Mouse (Mus musculus) forebrain, postnatal 0 days (tissue): Measurements from ENCODE around the gene Depdc1b. TPM values are rescaled to one million over a fixed set of nuclear protein-coding genes. Genes with fewer than 3 reads are reported as not detected.

Source experiments
- ATAC-seq: fragments of 200-750 bp; cut with Nextera tagmentation; 2 replicates; pipeline ENCODE4 v1.8.0; 2017; ENCODE audit warnings: mild to moderate bottlenecking, moderate library complexity
- DNase-seq: peaks from one replicate; pipeline ENCODE4 v3.0.0-alpha.2; 2015
- H3K27ac ChIP-seq: fragments of 300-500 bp; sonication (generic); 2 replicates; pipeline ENCODE4 v1.5.1; 2014; ENCODE audit warnings: low read depth, mild to moderate bottlenecking, antibody characterized with exemption, low read length, moderate library complexity, mixed read lengths
- H3K27me3 ChIP-seq: fragments of 300-500 bp; sonication (generic); 2 replicates; pipeline ENCODE4 v1.6.1; 2014; ENCODE audit warnings: mild to moderate bottlenecking, low read length, mixed read lengths; ENCODE audit not compliant: insufficient read depth
- H3K36me3 ChIP-seq: fragments of 300-500 bp; sonication (generic); 2 replicates; pipeline ENCODE4 v1.6.1; 2014; ENCODE audit warnings: mild to moderate bottlenecking, moderate library complexity; ENCODE audit not compliant: insufficient read depth
- H3K4me1 ChIP-seq: fragments of 300-500 bp; sonication (generic); 2 replicates; pipeline ENCODE4 v1.6.1; 2014; ENCODE audit warnings: antibody characterized with exemption; ENCODE audit not compliant: insufficient read depth
- H3K4me2 ChIP-seq: fragments of 300-500 bp; sonication (generic); 2 replicates; pipeline ENCODE4 v1.6.1; 2014; ENCODE audit warnings: low read depth, mild to moderate bottlenecking, moderate library complexity
- H3K4me3 ChIP-seq: fragments of 300-500 bp; sonication (generic); 2 replicates; pipeline ENCODE4 v1.5.1; 2014; ENCODE audit warnings: low read depth, low read length, mixed read lengths
- H3K9ac ChIP-seq: fragments of 300-500 bp; sonication (generic); 2 replicates; pipeline ENCODE4 v1.6.1; 2014; ENCODE audit warnings: mild to moderate bottlenecking
- H3K9me3 ChIP-seq: fragments of 300-500 bp; sonication (generic); 2 replicates; pipeline ENCODE4 v1.6.1; 2016; ENCODE audit warnings: low read length
- CTCF ChIP-seq: sonication (generic); IDR thresholded peaks from 2 replicates; pipeline ENCODE4 v1.5.1; 2016; ENCODE audit warnings: antibody characterized with exemption, control low read depth, low read depth
- WGBS: fragments of 180-500 bp; shearing (Covaris S2); extraction: QIAGEN DNeasy Blood & Tissue Kit; methylation state at CpG from one replicate; pipeline ENCODE4 v1.1.7; 2014; 5-methylcytosine and 5-hydroxymethylcytosine counted together
- polyA plus RNA-seq: library from polyadenylated mRNA; unstranded; fragments of >200 nt; fragmentation: Nextera tagmentation; extraction: Ambion mirVana; gene quantifications from 2 replicates; pipeline ENCODE4 v1.2.1, GENCODE M21; 2015
- total RNA-seq: library from RNA; depleted of rRNA; stranded (reverse); fragments of >200 nt; gene quantifications from 2 replicates; pipeline ENCODE4 v1.2.3, GENCODE M21; 2014; rRNA removed

Gene Depdc1b
- total RNA-seq (1.8 and 3.1 TPM in 2 replicates), polyA plus RNA-seq (0.50 and 0.51 TPM in 2 replicates)

DNA sequence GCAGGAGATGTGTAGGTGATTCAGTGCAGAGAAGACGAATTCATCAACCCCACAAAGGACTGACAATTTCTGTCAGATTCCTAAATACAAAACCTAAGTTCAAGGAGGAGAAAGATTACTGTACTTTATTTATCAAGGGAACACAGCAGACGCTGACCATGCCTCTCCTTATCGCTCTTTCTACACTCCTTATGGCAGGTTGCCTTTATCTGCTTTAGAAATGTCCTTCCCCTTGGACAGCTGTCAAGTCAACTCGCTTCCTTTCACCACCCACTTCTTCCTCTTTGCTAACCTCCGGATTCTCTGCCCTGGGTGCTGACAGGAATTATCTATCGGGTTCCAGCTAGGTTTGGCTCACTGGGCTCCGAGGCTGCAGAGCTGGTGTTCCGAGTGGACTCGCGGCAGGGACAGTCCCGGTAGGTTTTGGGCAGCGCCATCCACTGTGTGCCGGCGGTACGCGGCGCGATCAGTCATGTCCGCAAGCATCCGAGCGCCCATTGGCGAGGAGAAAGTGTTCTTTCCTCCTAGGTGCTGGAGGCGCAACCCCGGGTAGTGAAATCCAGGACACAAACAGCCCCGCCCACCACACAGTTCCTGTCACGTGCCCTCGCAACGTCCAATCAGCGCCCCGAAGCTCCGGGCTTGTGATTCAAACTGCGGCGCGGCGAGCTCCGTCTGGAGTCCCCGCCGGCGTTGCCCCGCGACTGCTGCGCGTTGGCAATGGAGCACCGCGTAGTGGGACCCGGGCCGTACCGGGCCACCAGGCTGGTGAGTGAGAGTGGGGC is at the start of gene Depdc1b:
TSS of gene Depdc1b (plus strand) at position 631 of the 785 bp plus-strand sequence.
- H3K27ac ChIP-seq, result no peak within 1 kb of the TSS
- peak; percentile 92 for DNase-seq
- H3K9me3 ChIP-seq, result no peaks in the 10 kb centered on the region
- H3K36me3 ChIP-seq, result no peaks in the 10 kb centered on the region
- H3K9ac ChIP-seq, result peak within 1 kb of the TSS; percentile 56
- peak within 1 kb of the TSS; percentile 63 for H3K4me3 ChIP-seq
- H3K4me1 ChIP-seq, result 0 out of 2 replicates have a peak, but pooled peaks cover 4% of the 10 kb centered on the region
- H3K4me2 ChIP-seq, result peak within 1 kb of the TSS; percentile 98
- 1% methylated on average over 48 of the region's 48 CpGs for whole genome bisulfite sequencing
- TF ChIP-seq CTCF, result peak; percentile 35; the same call in 1 of the 2 replicates
- peak; percentile 99 for ATAC-seq
- H3K27me3 ChIP-seq, result no peaks in the 10 kb centered on the region

DNA sequence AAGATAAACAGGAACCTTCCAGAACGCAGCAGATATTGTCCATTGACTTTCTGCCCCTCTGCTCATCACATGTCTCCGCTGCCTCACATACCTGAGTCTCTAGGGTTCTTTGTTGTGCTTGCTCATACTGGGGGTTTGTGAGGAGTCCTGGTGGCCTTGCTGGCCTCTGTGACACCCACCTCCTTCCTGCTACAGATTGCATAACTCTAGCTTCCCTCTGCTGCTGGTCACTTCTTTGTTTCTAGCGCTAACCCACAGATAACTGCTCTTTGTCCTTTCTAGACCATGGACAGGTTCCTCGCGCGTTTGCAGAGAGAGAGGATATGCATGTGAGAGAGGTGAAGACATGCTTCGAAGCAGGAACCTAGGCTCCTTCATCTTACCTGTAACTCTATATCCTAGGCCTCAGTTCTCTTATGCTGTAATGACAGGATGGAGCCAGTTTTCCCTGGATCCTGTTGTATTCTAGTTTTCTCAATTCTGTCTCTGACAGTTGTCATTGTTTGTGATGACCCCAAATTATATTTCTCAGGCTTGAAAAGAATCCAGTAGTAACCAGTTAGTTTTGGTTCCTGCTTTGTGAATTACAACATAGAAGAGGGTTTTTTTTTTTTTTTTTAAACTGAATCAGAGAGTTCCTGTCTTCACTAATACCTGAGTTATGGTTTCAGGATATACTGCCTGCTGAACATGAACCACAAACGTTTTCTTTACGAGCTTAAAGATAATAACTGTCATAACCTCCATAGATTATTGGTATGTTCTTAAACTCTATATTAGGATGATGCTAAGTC is 48.1 kb upstream of the Depdc1b start:
- Histone ChIP-seq H3K9me3 (no peaks in the 10 kb centered on the region), H3K9ac (no peak overlapping the region), H3K4me2 (no peak overlapping the region), H3K27me3 (no peaks in the 10 kb centered on the region), H3K4me1 (no peaks in the 10 kb centered on the region), H3K4me3 (no peak overlapping the region), H3K27ac (no peak overlapping the region), H3K36me3 (no peaks in the 10 kb centered on the region)
- WGBS, result 90% methylated on average over 9 of the region's 9 CpGs
- DNase-seq (no peak), ATAC-seq (no peak)
- no peak for TF ChIP-seq CTCF

DNA sequence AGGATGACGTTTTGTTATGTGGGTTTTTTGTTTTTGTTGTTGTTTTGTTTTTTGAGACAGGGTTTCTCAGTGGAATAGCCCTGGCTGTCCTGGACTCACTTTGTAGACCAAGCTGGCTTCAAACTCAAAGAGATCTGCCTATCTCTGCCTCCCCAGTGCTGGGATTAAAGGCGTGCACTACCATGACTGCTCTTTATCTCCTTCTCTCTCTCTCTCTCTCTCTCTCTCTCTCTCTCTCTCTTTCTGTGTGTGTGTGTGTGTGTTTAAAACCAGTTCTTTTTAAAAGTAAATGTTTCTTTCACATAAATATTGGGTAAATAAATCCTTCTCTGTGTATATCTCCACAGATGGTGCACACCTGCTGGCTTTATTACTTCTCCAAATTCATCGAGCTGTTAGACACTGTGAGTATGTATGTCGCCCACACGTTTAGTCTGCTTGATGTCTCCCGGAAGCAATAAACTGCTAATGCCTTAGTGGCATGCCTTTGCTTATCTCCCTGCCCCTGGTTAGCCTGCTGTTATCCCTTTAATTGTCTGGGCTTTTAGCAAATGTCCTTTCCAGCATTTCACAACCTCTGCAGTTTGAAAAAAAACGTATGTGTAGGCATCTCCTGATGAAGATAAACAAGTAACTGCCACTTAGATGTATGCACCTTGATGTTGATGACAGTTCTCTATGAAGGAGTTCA is 44.5 kb upstream of the Depdc1b start:
- DNase-seq (no peak), ATAC-seq (no peak)
- no peak overlapping the region for H3K4me2 ChIP-seq
- 78% methylated on average over 7 of the region's 7 CpGs for WGBS
- H3K4me3 ChIP-seq, result no peak overlapping the region
- no peaks in the 10 kb centered on the region for H3K27me3 ChIP-seq
- TF ChIP-seq CTCF, result no peak
- H3K36me3 ChIP-seq, result no peaks in the 10 kb centered on the region
- H3K9me3 ChIP-seq, result no peaks in the 10 kb centered on the region
- no peak overlapping the region for H3K27ac ChIP-seq
- H3K9ac ChIP-seq, result no peak overlapping the region
- no peaks in the 10 kb centered on the region for H3K4me1 ChIP-seq

DNA sequence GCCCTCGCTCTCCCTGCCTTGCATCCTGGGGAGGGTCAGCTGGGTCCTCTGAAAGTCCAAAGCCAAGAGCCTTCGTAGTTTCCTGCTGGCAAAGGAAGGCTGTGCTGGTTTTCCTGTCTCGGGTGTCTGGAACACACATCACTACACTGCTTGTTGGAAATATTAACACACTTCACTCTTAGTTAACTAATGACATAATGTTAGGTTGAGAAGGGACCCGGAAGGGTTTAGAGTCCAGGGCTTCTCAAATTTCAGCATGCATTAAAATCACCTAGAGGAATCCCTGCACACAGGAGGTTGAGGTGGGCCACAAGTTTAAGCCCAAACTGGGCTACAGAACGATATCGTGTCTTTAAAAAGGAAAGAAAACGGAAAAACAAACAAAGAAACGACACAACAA is 43.8 kb upstream of the Depdc1b start:
- no peak overlapping the region for H3K27ac ChIP-seq
- ATAC-seq (no peak), DNase-seq (no peak)
- H3K4me1 ChIP-seq, result no peaks in the 10 kb centered on the region
- no peaks in the 10 kb centered on the region for H3K9me3 ChIP-seq
- no peak overlapping the region for H3K9ac ChIP-seq
- H3K4me2 ChIP-seq, result no peak overlapping the region
- WGBS, result 85% methylated on average over 8 of the region's 8 CpGs
- no peaks in the 10 kb centered on the region for H3K27me3 ChIP-seq
- H3K36me3 ChIP-seq, result no peaks in the 10 kb centered on the region
- TF ChIP-seq CTCF, result no peak
- no peak overlapping the region for H3K4me3 ChIP-seq

DNA sequence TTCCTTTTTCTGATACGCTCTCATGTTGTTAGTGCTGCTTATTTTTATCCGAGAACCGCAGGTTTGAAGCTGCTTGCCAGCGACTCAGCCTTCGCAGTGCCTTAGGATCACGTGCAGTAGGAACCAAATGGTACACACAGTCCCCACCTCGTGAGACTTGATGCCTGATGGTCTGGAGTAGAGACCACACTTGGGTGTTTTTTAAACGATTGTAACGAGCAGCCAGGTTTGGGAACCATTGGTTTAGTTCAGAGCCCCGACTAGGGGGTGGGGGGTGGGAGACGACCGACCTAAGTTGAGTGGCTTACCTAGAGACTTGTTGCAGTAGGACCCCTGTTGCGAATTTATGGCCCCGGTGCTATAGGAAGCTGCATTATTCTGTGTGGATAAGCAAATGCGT is 43.1 kb upstream of the Depdc1b start:
- Histone ChIP-seq H3K27ac (no peak overlapping the region), H3K27me3 (no peaks in the 10 kb centered on the region), H3K4me1 (no peaks in the 10 kb centered on the region), H3K9me3 (no peaks in the 10 kb centered on the region), H3K9ac (no peak overlapping the region), H3K4me3 (no peak overlapping the region), H3K36me3 (no peaks in the 10 kb centered on the region), H3K4me2 (no peak overlapping the region)
- 50% methylated on average over 15 of the region's 15 CpGs for WGBS
- ATAC-seq (no peak), DNase-seq (no peak)
- no peak for TF ChIP-seq CTCF

DNA sequence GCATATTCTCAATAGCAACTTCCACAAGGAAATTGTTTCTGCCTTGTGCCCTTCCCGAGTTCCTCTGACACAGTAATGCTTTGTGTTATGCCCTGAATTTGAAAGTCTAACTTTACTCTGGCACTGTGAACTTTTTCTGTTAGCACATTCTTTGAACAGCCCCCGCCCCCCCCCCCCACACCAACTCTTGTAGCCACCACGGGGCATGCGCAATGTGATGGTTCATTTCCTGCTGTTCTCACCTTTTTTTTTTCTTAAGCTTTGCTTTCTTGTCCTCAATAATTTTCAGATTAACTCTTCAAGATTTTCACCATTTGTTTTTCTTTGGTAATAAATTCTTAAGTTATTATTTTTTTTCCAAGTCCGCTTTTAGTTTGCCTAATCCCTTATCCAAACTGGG is 42.7 kb upstream of the Depdc1b start:
- H3K4me3 ChIP-seq, result no peak overlapping the region
- 0 out of 2 replicates have a peak, but pooled peaks have one; percentile 23 for ATAC-seq
- H3K36me3 ChIP-seq, result no peaks in the 10 kb centered on the region
- DNase-seq, result no peak
- WGBS, result 39% methylated on average over 5 of the region's 5 CpGs
- no peak overlapping the region for H3K4me2 ChIP-seq
- H3K9me3 ChIP-seq, result no peaks in the 10 kb centered on the region
- no peaks in the 10 kb centered on the region for H3K4me1 ChIP-seq
- H3K27me3 ChIP-seq, result no peaks in the 10 kb centered on the region
- H3K27ac ChIP-seq, result no peak overlapping the region
- H3K9ac ChIP-seq, result no peak overlapping the region
- TF ChIP-seq CTCF, result no peak
